8 mouse cellular contexts compared by ENCODE assay signal in the genomic region with DNA sequence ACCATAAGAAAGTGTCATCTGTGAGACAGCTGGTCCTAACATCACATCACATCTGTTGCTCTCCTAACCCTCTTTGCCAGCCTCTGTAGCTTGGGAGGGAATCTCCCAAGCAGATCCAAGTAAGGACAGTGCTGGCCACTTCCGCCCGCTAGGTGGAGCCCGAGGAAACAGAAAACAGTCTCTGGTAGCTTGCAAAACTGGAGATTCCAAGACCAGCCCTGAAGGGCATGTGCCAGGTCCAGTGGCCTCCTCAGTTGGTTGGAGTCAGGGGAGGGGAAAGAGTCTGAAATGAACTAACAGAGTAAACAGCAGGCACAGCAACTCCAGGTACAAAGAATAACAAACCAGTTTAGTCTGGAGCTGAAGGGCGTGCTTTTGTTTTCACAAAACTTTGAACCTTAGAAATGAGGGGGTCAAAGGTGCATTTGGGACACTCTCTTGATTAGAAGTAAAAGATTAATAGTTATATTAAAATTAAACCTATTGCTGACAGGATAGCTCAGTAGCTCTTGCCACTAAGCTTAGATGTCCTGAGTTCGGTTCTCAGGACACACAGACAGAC. TPM values are rescaled to one million over a fixed set of nuclear protein-coding genes. Genes with fewer than 3 reads are reported as not detected.
DNase-seq lines count a peak whose midpoint lies in the region; ATAC-seq lines count a peak whose summit lies in the region.

No protein-coding gene starts in this region.

- no peak overlapping the region for H3K27ac ChIP-seq in intestine, embryonic 14.5 days (ENCODE audit: low read depth)
- no peak overlapping the region for H3K27ac ChIP-seq in midbrain, embryonic 10.5 days (replicated peaks)

- intact Hi-C loops in left cerebral cortex, postnatal 10 days (cut with DNase I) = loop anchor here (5.0 kb wide), 3 partner anchors 70 to 310 kb away; a partner anchor contains a TSS

- ATAC-seq in intestine, embryonic 14.5 days (replicated peaks; ENCODE audit: low FRiP score, low TSS enrichment, low read depth) = peak; percentile 81

- no peaks in the 10 kb centered on the region for H3K4me1 ChIP-seq in intestine, embryonic 14.5 days (replicated peaks; ENCODE audit: control insufficient read depth, insufficient read depth, low read length)
- no peaks in the 10 kb centered on the region for H3K4me1 ChIP-seq in midbrain, embryonic 10.5 days

- no peaks in the 10 kb centered on the region for H3K27me3 ChIP-seq in intestine, embryonic 14.5 days (replicated peaks; ENCODE audit: control insufficient read depth, insufficient read depth, low read length)
- no peaks in the 10 kb centered on the region for H3K27me3 ChIP-seq in midbrain, embryonic 10.5 days (ENCODE audit: low read depth, poor library complexity, severe bottlenecking)

- no peaks in the 10 kb centered on the region for H3K9me3 ChIP-seq in intestine, embryonic 14.5 days (ENCODE audit: control insufficient read depth, low read length)
- H3K9me3 ChIP-seq in midbrain, embryonic 10.5 days (replicated peaks) = no peaks in the 10 kb centered on the region

- H3K36me3 ChIP-seq in intestine, embryonic 14.5 days (ENCODE audit: control insufficient read depth, insufficient read depth, low read length) = no peaks in the 10 kb centered on the region
- H3K36me3 ChIP-seq in midbrain, embryonic 10.5 days = no peaks in the 10 kb centered on the region

- no peak overlapping the region for H3K9ac ChIP-seq in intestine, embryonic 14.5 days (ENCODE audit: low read length)

- H3K4me2 ChIP-seq in intestine, embryonic 14.5 days (ENCODE audit: low read length) = no peak overlapping the region

- WGBS in intestine, embryonic 14.5 days = 43% methylated on average over 5 of the region's 5 CpGs
- 42% methylated on average over 5 of the region's 5 CpGs for WGBS in midbrain, embryonic 10.5 days

- no peak overlapping the region for H3K4me3 ChIP-seq in intestine, embryonic 14.5 days (ENCODE audit: low read depth, low read length)
- H3K4me3 ChIP-seq in midbrain, embryonic 10.5 days = no peak overlapping the region

- DNase-seq in adrenal gland, adult (ENCODE audit: inconsistent age in 2 of 2, low spot score in 1 of 2) = peak; percentile 89 to 96
- peak; percentile 82 for DNase-seq in embryo, embryonic 10.5 days (ENCODE audit: low spot score)
- peak; percentile 71 for DNase-seq in gastrocnemius, postnatal 25 days
- DNase-seq in intestine, embryonic 14.5 days (ENCODE audit: low spot score) = peak; percentile 92
- peak; percentile 74 to 83 for DNase-seq in left cerebral cortex, postnatal 10 days (ENCODE audit: extremely low spot score in 1 of 2, low spot score in 2 of 2)
- peak; percentile 81 for DNase-seq in midbrain, embryonic 10.5 days (ENCODE audit: low spot score)
- DNase-seq in skeletal muscle tissue, adult 2 months (ENCODE audit: low read depth, low spot score) = peak; percentile 75
- peak; percentile 56 for DNase-seq in yolk sac, embryonic 10.5 days (ENCODE audit: low spot score)

RNA-seq across cellular contexts. Expression of a gene that starts 14.2 kb away (rescaled TPM):
- 10 to 100 TPM; 42.1 to 48.2 TPM for total RNA-seq in gastrocnemius, postnatal 25 days (2021)
- 66.9 and 67.4 TPM in 2 replicates for polyA plus RNA-seq in intestine, embryonic 14.5 days (2014; fragmentation: Nextera tagmentation; extraction: Ambion mirVana)
- 10 to 100 TPM; 12.6 to 14.4 TPM for total RNA-seq in left cerebral cortex, postnatal 10 days (2021)
- 46.8 and 49.4 TPM in 2 replicates for polyA plus RNA-seq in midbrain, embryonic 10.5 days (2016; fragmentation: Nextera tagmentation; extraction: Ambion mirVana)
